Mouse (Mus musculus) erythroid progenitor cell, adult 5-6 weeks (primary cell): ENCODE data around the gene Slc12a7. TPM values are rescaled to one million over a fixed set of nuclear protein-coding genes. Genes with fewer than 3 reads are reported as not detected.
A peak's percentile ranks its signal among the peaks of the same experiment; 100 is the strongest.
"Not testable (repeated sequence)": the region's sequence is repeated elsewhere in the genome, so short reads cannot be mapped to it uniquely, and the experiment has no call there.

Source experiments
- ATAC-seq: replicated peaks from 2 replicates; pipeline ENCODE4 v1.8.0; 2016; ENCODE audit warnings: moderate number of reproducible peaks, mild to moderate bottlenecking, moderate TSS enrichment, inconsistent platforms; ENCODE audit not compliant: poor library complexity, low FRiP score, severe bottlenecking
- total RNA-seq, 2 experiments: library from RNA; stranded (forward) in 1 of 2; stranded (reverse) in 1 of 2; fragments of 150-400 nt in 1 of 2; fragments of 186-747, 209-891 nt in 1 of 2; gene quantifications; 2 replicates each; pipeline versions ENCODE4 v1.2.3 to v1.2.4; 2015 to 2017; ENCODE audit warnings: low replicate concordance in 2 of 2

Slc12a7 gene
- total RNA-seq, 2 experiments from 2014 or later: 1.1 to 1.7 TPM

- ATAC-seq: no peak
Measured at GRCm38 (mm10) chr13:73713204-73713603, 19.7 kb upstream of the Slc12a7 start.

- no peak for ATAC-seq
Measured at GRCm38 (mm10) chr13:73714020-73714419, 18.9 kb upstream of the Slc12a7 start.

- 0 out of 2 replicates have a peak, but pooled peaks have one; percentile 25 for ATAC-seq
Measured at GRCm38 (mm10) chr13:73718225-73718624, 14.7 kb upstream of the Slc12a7 start.

GRCm38 (mm10) chr13:73720241-73720640 is 12.7 kb upstream of the Slc12a7 start:
- ATAC-seq: no peak

- ATAC-seq: no peak
Measured at GRCm38 (mm10) chr13:73723081-73723668, 9.7 kb upstream of the Slc12a7 start.

GRCm38 (mm10) chr13:73725315-73725714 is 7.6 kb upstream of the Slc12a7 start:
- no peak for ATAC-seq

DNA sequence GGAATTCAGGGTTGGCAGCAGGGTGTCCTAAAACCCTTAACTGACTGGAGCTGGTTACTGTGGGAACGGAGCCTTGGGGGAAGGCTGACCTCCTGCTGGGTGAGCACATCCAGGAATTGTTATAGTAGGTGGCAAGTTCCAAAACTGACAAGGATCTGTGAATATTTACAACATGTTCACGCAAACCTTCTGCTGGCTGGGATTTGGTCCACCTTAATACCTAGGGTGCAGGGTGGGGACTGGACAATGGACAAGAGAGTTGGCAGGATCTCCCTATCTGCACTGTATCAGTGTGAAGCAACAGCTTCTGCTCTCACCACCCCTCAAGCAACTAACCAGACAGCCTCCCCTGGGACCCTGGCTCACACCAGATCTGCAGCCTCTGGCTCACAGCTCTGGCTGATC is 5.3 kb upstream of the Slc12a7 start:
- ATAC-seq: no peak

DNA sequence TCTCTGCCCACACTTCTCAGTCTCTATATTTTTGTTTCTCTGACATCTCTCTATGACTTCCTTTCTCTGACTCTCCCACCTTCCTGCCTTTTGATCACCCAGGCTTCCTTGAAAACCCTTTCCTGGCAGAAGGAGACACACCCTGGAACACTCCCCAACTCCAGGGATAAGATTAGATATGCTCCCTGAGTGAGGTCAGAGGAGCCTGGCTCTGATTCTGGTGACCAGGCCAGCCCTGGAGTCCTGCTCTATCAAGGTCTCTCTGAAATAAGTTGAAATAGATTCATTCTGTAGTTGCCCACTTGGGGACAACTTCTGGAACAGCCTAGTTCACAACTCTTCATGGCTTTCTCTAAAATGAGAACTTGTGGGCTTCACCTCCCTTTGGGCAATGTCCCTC is 4.3 kb upstream of the Slc12a7 start:
- no peak for ATAC-seq

DNA sequence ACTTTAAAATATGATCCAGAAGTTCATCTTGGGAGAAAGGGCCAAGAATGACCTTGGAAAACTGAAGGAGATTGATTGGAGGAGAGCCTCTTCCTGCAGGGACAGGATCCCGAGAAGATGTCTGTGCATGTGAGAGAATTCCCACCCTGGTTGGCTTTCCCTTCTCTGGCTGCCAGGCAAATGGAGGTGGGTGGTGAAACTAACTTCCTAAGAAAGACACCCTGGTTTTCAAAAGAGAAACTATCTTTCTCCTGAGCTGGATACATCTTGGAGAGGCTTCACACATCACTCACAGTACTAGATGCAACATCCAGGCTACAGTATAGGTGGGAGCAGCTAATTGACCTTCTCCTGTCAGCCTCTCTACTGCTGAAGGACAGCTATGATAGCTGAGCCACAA is 2.0 kb upstream of the Slc12a7 start:
- no peak for ATAC-seq

DNA sequence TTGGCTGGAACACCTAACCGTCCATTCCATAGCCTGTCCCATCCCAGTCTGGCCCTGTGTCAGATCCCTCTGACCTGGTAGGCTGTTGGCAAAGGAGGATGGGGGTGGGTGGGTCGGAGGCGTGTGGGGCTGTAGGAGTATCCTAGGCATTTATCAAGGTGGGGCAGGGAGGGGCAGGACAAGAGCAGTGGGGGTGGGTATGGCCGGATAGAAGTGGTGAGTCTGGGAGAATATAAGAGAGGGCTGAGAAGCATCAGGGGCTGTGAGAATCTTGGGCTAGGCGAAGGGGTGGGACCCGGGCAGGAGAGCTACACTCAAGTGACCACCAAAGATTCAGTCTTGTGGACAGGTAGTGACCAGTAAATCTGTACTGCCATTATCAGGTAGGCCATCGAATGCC is 659 bp upstream of the Slc12a7 start:
- no peak for ATAC-seq

GRCm38 (mm10) chr13:73734379-73734778 is 1.5 kb downstream of the Slc12a7 start:
- ATAC-seq: no peak

GRCm38 (mm10) chr13:73735270-73735669 is 2.4 kb downstream of the Slc12a7 start:
- no peak for ATAC-seq

DNA sequence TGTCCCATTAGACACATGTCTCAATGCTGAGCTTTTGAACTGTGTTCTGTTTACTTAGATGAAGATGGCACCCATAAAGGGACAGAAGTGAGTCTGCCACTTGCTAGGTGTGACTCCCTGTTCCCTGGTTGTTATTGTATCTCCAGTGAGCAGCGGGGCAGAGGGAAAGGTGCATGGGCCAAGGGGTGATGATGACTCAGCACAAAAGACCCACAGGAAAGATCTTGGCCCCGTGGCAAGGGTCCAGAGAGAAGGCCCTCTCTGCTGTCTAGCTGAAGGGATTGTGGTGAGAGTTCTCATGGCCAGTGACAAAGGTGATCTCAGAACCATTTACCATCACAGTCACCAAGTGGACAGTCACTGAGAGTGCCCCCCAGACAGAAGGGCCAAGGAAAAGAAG is 3.0 kb downstream of the Slc12a7 start:
- no peak for ATAC-seq

DNA sequence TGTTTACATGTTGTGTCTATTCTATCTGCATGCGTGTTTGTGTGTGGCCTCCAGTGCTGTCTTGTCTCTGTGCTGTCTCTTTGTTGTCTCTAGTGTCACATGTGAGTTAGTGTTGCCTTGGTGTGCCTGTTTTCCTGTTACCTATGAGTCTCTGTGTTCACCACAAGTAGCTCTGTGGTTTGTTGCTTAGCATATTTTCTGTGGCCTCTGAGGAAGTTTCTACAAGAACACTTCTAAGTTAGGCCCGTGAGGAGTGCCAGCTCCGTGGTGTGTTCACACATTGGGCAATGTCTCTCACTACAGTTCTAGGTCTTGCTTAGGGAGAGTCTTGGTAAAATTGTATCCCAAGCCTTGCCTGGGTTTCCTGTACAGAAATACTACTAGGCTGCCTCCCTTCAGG is 4.0 kb downstream of the Slc12a7 start:
- ATAC-seq: no peak

- not testable (repeated sequence) for ATAC-seq
Measured at GRCm38 (mm10) chr13:73740399-73740944, 7.6 kb downstream of the Slc12a7 start.

DNA sequence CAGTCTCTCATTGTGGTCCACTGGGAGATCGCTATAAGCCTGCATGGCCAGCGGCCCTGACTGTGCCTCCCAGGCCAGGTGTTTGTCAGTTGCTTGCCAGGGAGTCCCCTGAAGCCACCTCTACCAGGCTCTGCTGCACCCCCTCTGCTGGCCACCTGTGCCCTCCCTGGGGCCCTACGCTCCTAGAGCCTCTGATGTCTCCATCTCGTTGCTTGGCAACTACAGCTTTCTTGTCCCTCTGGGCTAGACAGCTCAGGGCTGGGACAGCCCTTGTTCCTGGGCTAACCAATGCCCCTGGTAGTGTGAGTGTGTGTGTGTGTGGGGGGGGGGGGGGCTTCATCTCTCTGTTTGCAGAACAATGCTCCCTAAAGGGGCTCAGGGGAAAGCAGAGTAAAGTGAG is 10.1 kb downstream of the Slc12a7 start:
- no peak for ATAC-seq

DNA sequence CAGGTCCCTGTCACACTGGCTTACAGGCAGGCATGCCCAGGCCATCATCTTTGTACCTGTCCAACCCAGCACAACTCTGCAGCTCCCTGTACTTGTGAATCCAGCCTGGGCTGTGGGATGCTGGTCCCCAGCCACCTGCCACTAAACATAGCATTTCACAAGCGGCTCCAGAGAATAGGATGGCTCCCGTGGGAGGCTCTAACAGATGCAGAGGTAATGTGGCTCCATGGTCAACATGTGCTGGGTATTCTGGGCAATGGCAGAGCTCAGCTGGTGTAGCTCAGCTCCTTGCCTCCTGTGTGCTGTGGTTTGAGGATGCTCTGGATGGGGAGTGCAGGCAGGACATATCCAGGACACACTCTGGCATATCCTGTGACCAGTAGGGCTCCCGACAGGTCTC is 10.8 kb downstream of the Slc12a7 start:
- ATAC-seq: no peak

DNA sequence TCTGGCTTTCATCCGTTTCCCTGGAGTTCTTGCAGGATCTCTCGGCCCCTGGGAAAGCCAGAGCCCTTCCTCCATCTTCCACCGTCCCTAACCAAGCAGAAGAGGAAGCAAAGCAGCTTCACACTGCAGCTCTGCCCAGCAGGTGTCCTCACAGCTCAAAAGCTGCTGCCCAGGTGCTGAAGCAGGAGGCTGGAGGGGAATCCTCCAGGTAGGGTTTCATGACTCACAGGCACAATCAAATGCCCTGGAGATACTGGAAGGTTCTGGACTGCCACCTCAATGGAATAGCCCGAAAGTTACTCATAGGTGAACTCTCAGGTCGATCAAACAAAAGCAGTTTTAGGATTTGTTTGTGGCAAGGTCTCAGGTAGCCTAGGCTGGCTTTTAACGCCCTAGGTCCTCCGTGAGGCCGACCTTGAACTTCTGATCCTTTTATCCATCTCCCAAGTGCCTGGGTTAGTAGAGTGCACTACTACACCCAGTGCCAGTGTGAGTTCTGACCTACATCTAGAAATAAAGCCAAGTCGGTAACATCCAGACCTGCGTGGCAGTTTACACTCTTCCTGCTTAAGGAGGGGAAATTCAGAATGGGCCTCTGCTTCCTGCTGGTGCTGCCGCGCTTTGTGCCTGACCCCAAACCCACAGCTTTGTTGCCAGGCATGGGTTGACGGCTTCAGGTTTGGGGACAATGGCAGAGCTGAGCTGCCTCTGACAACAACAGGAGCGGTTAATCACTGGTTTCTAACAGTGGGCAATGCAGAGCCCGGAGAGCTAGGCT is 16.0 kb downstream of the Slc12a7 start:
- ATAC-seq: no peak

- no peak for ATAC-seq
Measured at GRCm38 (mm10) chr13:73750435-73750834, 17.5 kb downstream of the Slc12a7 start.

- ATAC-seq: no peak
Measured at GRCm38 (mm10) chr13:73751284-73751683, 18.4 kb downstream of the Slc12a7 start.

- no peak for ATAC-seq
Measured at GRCm38 (mm10) chr13:73755809-73756208, 22.9 kb downstream of the Slc12a7 start.
